Mouse (Mus musculus) fat pad, adult 2 months (tissue): ENCODE results near the gene Vmn1r209.
"Not testable (repeated sequence)": the region's sequence is repeated elsewhere in the genome, so short reads cannot be mapped to it uniquely, and the experiment has no call there.

ENCODE experiments used
- DNase-seq: peaks from one replicate; pipeline ENCODE4 v3.0.0-alpha.2; 2011; ENCODE audit warnings: low read depth, low spot score; ENCODE audit errors: extremely low read depth

Vmn1r209 gene

DNA sequence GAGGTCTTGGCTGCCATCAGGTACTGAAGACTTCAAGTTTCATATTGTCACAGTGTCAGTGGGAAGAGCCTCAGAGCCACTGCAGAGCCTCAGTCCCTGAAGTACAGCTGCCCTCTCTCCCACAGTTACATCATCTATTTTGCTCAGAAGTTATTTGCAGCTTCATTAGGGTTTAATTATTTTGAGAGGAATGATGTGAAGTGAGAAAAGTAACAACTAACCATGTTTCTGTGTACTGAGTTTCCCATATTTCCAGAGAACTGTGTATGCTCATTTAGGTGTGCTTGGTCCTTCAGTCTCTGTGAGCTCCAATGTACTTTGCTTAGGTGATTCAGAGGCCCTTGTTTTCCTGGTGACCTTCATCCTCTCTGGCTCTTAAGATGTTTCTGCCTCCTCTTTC, at the start of gene Vmn1r209:
Gene Vmn1r209, minus strand, starts transcription at position 101 of the 400 bp plus-strand sequence.
- DNase-seq, result not testable (repeated sequence)

- no peak for DNase-seq
Measured at GRCm38 (mm10) chr13:22857461-22857860, 48.0 kb upstream of the Vmn1r209 start, which contains the start of gene Vmn1r211. Gene Vmn1r211, minus strand, starts transcription at chr13:22857561.

GRCm38 (mm10) chr13:22854760-22855159, 45.3 kb upstream of the Vmn1r209 start:
- no peak for DNase-seq

GRCm38 (mm10) chr13:22846798-22847197, 37.3 kb upstream of the Vmn1r209 start:
- DNase-seq, result no peak

GRCm38 (mm10) chr13:22844304-22844703, 34.8 kb upstream of the Vmn1r209 start:
- not testable (repeated sequence) for DNase-seq

DNA sequence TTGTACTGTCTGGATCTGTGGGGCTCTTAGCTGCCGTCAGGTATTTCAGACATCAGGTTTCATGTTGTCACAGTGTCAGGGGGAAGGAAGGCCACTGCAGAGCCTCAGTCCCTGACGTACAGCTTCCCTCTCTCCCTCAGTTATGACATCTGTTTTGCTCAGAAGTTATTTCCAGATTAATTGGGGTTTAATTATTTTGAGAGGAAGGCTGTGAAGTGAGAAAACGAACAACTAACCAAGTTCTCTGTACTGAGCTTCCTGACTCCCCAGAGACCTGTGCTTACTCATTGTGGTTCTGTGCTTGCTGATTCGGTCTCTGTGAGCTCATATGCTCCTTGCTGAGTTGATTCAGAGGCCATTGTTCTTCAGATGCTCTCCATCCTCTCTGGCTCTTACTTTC, 21.8 kb upstream of the Vmn1r209 start, which contains the start of gene Vmn1r210:
Gene Vmn1r210, minus strand, starts transcription at position 101 of the 400 bp plus-strand sequence.
- DNase-seq, result no peak

- not testable (repeated sequence) for DNase-seq
Measured at GRCm38 (mm10) chr13:22829395-22829794, 19.9 kb upstream of the Vmn1r209 start.

DNA sequence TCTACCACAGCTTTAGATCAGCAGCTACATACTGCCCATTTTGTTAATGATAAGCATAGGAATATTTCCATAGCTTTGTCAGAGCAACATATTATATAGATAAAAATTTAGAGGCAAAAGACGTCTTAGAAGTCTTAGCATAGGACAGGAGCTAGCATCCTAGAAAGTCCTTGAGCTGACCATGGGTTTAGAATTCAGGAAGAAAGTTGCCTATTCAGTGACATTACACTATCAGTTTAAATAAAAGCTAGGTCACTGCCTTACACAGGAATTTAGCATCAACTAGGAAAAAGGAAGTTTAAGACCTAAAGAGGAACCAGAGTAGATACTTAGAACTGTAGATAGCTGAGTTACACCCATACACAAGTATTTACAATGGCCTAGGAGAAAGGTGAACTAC, 12.1 kb upstream of the Vmn1r209 start:
- not testable (repeated sequence) for DNase-seq

GRCm38 (mm10) chr13:22788096-22788495, 21.4 kb downstream of the Vmn1r209 start:
- DNase-seq, result not testable (repeated sequence)

DNA sequence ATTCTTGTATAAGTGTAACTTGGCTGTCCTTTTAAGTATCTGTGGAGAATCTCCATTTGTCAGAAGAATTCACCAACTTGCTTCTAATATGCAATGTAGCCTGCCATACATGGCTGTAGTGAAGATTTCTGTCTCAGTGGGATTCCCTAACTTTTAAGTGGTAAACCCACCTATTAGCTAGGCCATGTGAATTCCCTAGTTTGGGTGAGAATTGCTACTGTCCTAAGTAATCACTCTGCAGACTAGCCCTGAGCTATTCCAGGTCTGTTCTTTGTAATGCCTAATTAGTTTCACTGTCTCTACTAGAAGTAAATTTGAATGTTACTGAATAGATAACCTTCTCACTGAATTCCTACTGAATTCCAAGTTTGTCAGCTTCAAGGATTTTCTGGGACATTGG, 25.3 kb downstream of the Vmn1r209 start:
- not testable (repeated sequence) for DNase-seq

DNA sequence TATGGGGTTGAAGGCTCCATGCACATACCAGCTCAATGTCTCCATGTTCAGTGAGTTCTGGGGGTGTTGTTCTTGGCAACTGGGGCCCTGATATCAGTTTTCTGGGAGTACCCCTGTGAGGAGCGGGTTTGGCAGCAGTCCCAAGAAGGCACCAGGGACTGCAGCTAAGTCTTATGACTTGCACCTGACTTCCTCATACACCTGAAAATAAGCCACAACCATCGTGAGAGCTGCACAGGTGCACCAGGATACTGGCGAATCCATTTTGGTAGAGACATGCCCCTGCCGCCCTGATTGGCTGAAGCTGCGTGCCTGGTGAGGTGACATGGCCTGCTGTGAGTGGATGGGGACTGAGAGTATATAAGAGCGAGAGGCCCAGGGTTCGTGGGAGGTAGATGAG, 32.2 kb downstream of the Vmn1r209 start, which contains the start of gene Vmn1r208:
Gene Vmn1r208, minus strand, starts transcription at position 101 of the 400 bp plus-strand sequence.
- not testable (repeated sequence) for DNase-seq

DNA sequence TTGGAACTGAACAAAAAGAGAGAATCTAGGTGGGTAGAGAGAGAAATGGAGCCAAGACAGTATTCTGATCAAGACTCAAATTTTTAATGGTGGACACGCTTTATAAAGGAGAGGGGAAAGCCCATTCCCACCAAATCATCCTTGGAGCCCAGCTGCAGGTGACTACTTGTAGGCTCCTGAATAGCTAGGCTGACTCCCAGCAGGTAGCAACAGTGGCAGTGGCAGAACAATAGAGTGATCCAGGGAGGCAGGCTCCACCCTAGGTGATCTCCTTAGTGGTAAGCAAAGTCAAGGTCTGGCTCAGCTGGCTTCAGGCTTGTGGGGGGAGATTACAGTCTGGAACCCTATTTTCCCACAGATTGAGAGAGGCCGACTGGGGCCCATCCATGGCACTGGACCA, 37.9 kb downstream of the Vmn1r209 start:
- DNase-seq, result not testable (repeated sequence)
